In genomic region chr6:129048381-129048780, GRCm38 (mm10) we compare ENCODE assay signal across 19 mouse cellular contexts. TPM values are rescaled to one million over a fixed set of nuclear protein-coding genes. Genes with fewer than 3 reads are reported as not detected.
DNase-seq lines count a peak whose midpoint lies in the region; ATAC-seq and TF ChIP-seq lines count a peak whose summit lies in the region.
"Had no signal": no experiment of that assay in that cellular context is flagged by ENCODE, and none has a peak within 500 bp of the region (broad histone marks: within the 10 kb centered on the region; RNA-seq: fewer than 3 reads in every experiment).

No protein-coding gene starts in this region.

- H3K9me3 ChIP-seq in heart, embryonic 14.5 days (ENCODE audit: control insufficient read depth, low read length) = no peaks in the 10 kb centered on the region
- no peaks in the 10 kb centered on the region for H3K9me3 ChIP-seq in midbrain, embryonic 10.5 days (replicated peaks)
- no peaks in the 10 kb centered on the region for H3K9me3 ChIP-seq in midbrain, embryonic 13.5 days
- H3K9me3 ChIP-seq in liver, embryonic 14.5 days (ENCODE audit: control insufficient read depth, low read length) = no peaks in the 10 kb centered on the region
- H3K9me3 ChIP-seq: forebrain, embryonic 15.5 days; hindbrain, embryonic 15.5 days; limb, embryonic 13.5 days; neural tube, embryonic 12.5 days had no signal

- DNase-seq in heart, postnatal 14 days = no peak
- peak; percentile 13 for DNase-seq in midbrain, embryonic 10.5 days (ENCODE audit: low spot score)
- DNase-seq in brain, embryonic 14.5 days (ENCODE audit: low read depth) = peak; percentile 1
- no peak for DNase-seq in liver, embryonic 14.5 days (ENCODE audit: low read depth in 3 of 3, low spot score in 3 of 3)
- DNase-seq in cerebellum, postnatal 4 days (ENCODE audit: low spot score in 2 of 2) = no peak
- DNase-seq: cerebellum, adult 18-20 months had no signal

- intact Hi-C loops in heart, postnatal 14 days (cut with DNase I) = no loop called here

- no peaks in the 10 kb centered on the region for H3K36me3 ChIP-seq in heart, embryonic 14.5 days (ENCODE audit: control insufficient read depth, insufficient read depth, low read length)
- H3K36me3 ChIP-seq in midbrain, embryonic 10.5 days = no peaks in the 10 kb centered on the region
- H3K36me3 ChIP-seq in midbrain, embryonic 13.5 days = no peaks in the 10 kb centered on the region
- no peaks in the 10 kb centered on the region for H3K36me3 ChIP-seq in liver, embryonic 14.5 days (replicated peaks; ENCODE audit: control insufficient read depth, insufficient read depth, low read depth)
- H3K36me3 ChIP-seq: forebrain, embryonic 15.5 days; hindbrain, embryonic 15.5 days; limb, embryonic 13.5 days; neural tube, embryonic 12.5 days had no signal

- ATAC-seq in heart, embryonic 14.5 days (ENCODE audit: insufficient number of reproducible peaks, insufficient read depth, low FRiP score, low read depth) = no peak
- no peak for ATAC-seq in midbrain, embryonic 13.5 days
- no peak for ATAC-seq in liver, embryonic 14.5 days (ENCODE audit: insufficient read depth)
- ATAC-seq: activated CD4-positive, CD25-positive, alpha-beta regulatory T cell, adult 4 months had no signal

- no peak for TF ChIP-seq POLR2A in brain, embryonic 14.5 days (IDR thresholded peaks at IDR 0.05; ENCODE audit: borderline replicate concordance, extremely low read depth, insufficient read depth, insufficient read length, poor library complexity, severe bottlenecking)

- H3K4me1 ChIP-seq in heart, embryonic 14.5 days (ENCODE audit: control insufficient read depth in 2 of 2, insufficient read depth in 2 of 2, low read length in 2 of 2) = no peaks in the 10 kb centered on the region
- peaks cover 16% of the 10 kb centered on the region for H3K4me1 ChIP-seq in midbrain, embryonic 10.5 days
- H3K4me1 ChIP-seq in midbrain, embryonic 13.5 days (replicated peaks) = peaks cover 9% of the 10 kb centered on the region; the same call in 1 of the 2 replicates
- peaks cover 4 to 8% of the 10 kb centered on the region in 2 experiments; a peak in 3 of 4 replicates for H3K4me1 ChIP-seq in liver, embryonic 14.5 days (replicated peaks; ENCODE audit: control insufficient read depth in 2 of 2, insufficient read depth in 2 of 2, low read length in 1 of 2)
- H3K4me1 ChIP-seq: neural tube, embryonic 12.5 days had no signal

- WGBS in heart, embryonic 14.5 days = 22% methylated on average over 4 of the region's 4 CpGs
- 27% methylated on average over 4 of the region's 4 CpGs for WGBS in midbrain, embryonic 10.5 days
- 34% methylated on average over 4 of the region's 4 CpGs for WGBS in midbrain, embryonic 13.5 days
- 27% methylated on average over 4 of the region's 4 CpGs for WGBS in liver, embryonic 14.5 days (ENCODE audit: insufficient replicate concordance)

- no peaks in the 10 kb centered on the region for H3K27me3 ChIP-seq in heart, embryonic 14.5 days (ENCODE audit: control insufficient read depth, insufficient read depth, low read length)
- H3K27me3 ChIP-seq in midbrain, embryonic 10.5 days (ENCODE audit: low read depth, poor library complexity, severe bottlenecking) = no peaks in the 10 kb centered on the region
- H3K27me3 ChIP-seq in midbrain, embryonic 13.5 days = no peaks in the 10 kb centered on the region
- no peaks in the 10 kb centered on the region for H3K27me3 ChIP-seq in liver, embryonic 14.5 days (ENCODE audit: control insufficient read depth, insufficient read depth, low read length)
- H3K27me3 ChIP-seq: forebrain, embryonic 15.5 days; hindbrain, embryonic 15.5 days; limb, embryonic 13.5 days; neural tube, embryonic 12.5 days had no signal

- no peak overlapping the region for H3K9ac ChIP-seq in heart, embryonic 14.5 days (ENCODE audit: low read length)
- no peak overlapping the region for H3K9ac ChIP-seq in midbrain, embryonic 13.5 days (replicated peaks)
- no peak overlapping the region for H3K9ac ChIP-seq in liver, embryonic 14.5 days (replicated peaks)

- H3K27ac ChIP-seq in heart, embryonic 14.5 days (replicated peaks in 1 of 2; ENCODE audit: control insufficient read depth in 1 of 2, insufficient read depth in 1 of 2, low read depth in 2 of 2, low read length in 2 of 2) = no peak overlapping the region
- no peak overlapping the region for H3K27ac ChIP-seq in midbrain, embryonic 10.5 days (replicated peaks)
- no peak overlapping the region for H3K27ac ChIP-seq in midbrain, embryonic 13.5 days
- no peak overlapping the region for H3K27ac ChIP-seq in liver, embryonic 14.5 days
- H3K27ac ChIP-seq: forebrain, embryonic 15.5 days; limb, embryonic 13.5 days; neural tube, embryonic 12.5 days had no signal

- H3K4me3 ChIP-seq in heart, embryonic 14.5 days (ENCODE audit: control insufficient read depth in 1 of 2, insufficient read depth in 1 of 2, low read depth in 1 of 2, low read length in 2 of 2) = no peak overlapping the region
- H3K4me3 ChIP-seq in midbrain, embryonic 10.5 days = no peak overlapping the region
- no peak overlapping the region for H3K4me3 ChIP-seq in midbrain, embryonic 13.5 days (replicated peaks)
- no peak overlapping the region for H3K4me3 ChIP-seq in liver, embryonic 14.5 days (ENCODE audit: insufficient read depth in 1 of 2, low read depth in 2 of 2, low read length in 2 of 2)

- peak overlapping the region; percentile 67 for H3K4me2 ChIP-seq in heart, embryonic 14.5 days (ENCODE audit: low read length)
- H3K4me2 ChIP-seq in midbrain, embryonic 13.5 days (replicated peaks) = no peak overlapping the region
- H3K4me2 ChIP-seq in liver, embryonic 14.5 days (ENCODE audit: low read depth) = peak overlapping the region; percentile 72

- TF ChIP-seq EP300 in liver, embryonic 14.5 days (IDR thresholded peaks at IDR 0.05; ENCODE audit: low read depth) = no peak

- TF ChIP-seq CTCF in brain, embryonic 14.5 days (IDR thresholded peaks at IDR 0.05; ENCODE audit: borderline replicate concordance, extremely low read depth, insufficient read depth, insufficient read length) = no peak
- no peak for TF ChIP-seq CTCF in liver, embryonic 14.5 days (IDR thresholded peaks at IDR 0.05; ENCODE audit: low read depth)

RNA-seq across cellular contexts. Expression of gene Klrb1f, which starts 2.7 kb away (rescaled TPM):
- polyA plus RNA-seq in heart, embryonic 14.5 days (2014; fragmentation: Nextera tagmentation; extraction: Ambion mirVana) = 0.16 and 0.27 TPM in 2 replicates
- total RNA-seq in heart, postnatal 14 days (2021) = under 1 TPM in 1 of 2 experiments, not detected in 1; 0.17 TPM
- 0.25 TPM in 1 of 2 replicates, not detected in the other for polyA plus RNA-seq in midbrain, embryonic 10.5 days (2016; fragmentation: Nextera tagmentation; extraction: Ambion mirVana)
- 0.17 and 0.23 TPM in 2 replicates for polyA plus RNA-seq in midbrain, embryonic 13.5 days (2015; fragmentation: Nextera tagmentation; extraction: Ambion mirVana)
- polyA plus RNA-seq in brain, embryonic 14.5 days (2012; rRNA removed) = 0.10 and 0.15 TPM in 2 replicates
- polyA plus RNA-seq in liver, embryonic 14.5 days (2012; rRNA removed) = 0.16 and 0.23 TPM in 2 replicates
- polyA plus RNA-seq in liver, embryonic 14.5 days (2014; fragmentation: Nextera tagmentation; extraction: Ambion mirVana) = 0.15 and 0.72 TPM in 2 replicates
- total RNA-seq: adrenal gland, postnatal 36 days; gastrocnemius, adult 8-10 months had no signal
- polyA plus RNA-seq: cortical plate, adult 2 months; limb, embryonic 13.5 days had no signal

RNA-seq across cellular contexts. Expression of gene Clec2e, which starts 52.3 kb away (rescaled TPM):
- not detected in 2 replicates for polyA plus RNA-seq in heart, embryonic 14.5 days (2014; fragmentation: Nextera tagmentation; extraction: Ambion mirVana)
- total RNA-seq in heart, postnatal 14 days (2021) = under 1 TPM in 1 of 2 experiments, not detected in 1; 0.17 TPM
- polyA plus RNA-seq in midbrain, embryonic 10.5 days (2016; fragmentation: Nextera tagmentation; extraction: Ambion mirVana) = not detected in 2 replicates
- not detected in 2 replicates for polyA plus RNA-seq in midbrain, embryonic 13.5 days (2015; fragmentation: Nextera tagmentation; extraction: Ambion mirVana)
- polyA plus RNA-seq in brain, embryonic 14.5 days (2012; rRNA removed) = 0.06 TPM in 1 of 2 replicates, not detected in the other
- polyA plus RNA-seq in liver, embryonic 14.5 days (2012; rRNA removed) = not detected in 2 replicates
- not detected in 2 replicates for polyA plus RNA-seq in liver, embryonic 14.5 days (2014; fragmentation: Nextera tagmentation; extraction: Ambion mirVana)
- total RNA-seq: adrenal gland, postnatal 36 days; midbrain, postnatal 0 days had no signal
- polyA plus RNA-seq: activated CD4-positive, CD25-positive, alpha-beta regulatory T cell, adult 4 months; CD4-positive, CD25-positive, alpha-beta regulatory T cell, adult 4 months; cortical plate, adult 2 months; forebrain, embryonic 15.5 days; hindbrain, embryonic 15.5 days; kidney, adult 2 months; limb, embryonic 13.5 days; midbrain, postnatal 0 days; neural tube, embryonic 12.5 days had no signal

Comparison
In these comparisons a context has a peak if more than half of its experiments do, and no peak if none do; other contexts are left out.
1. DNase-seq: peak in midbrain, embryonic 10.5 days (single experiment) and brain, embryonic 14.5 days (single experiment); none in heart, postnatal 14 days (0 of 2), liver, embryonic 14.5 days (0 of 3) and cerebellum, postnatal 4 days (0 of 2).